Mouse (Mus musculus): Measurements from ENCODE around the gene Nckap5.
"Not testable (repeated sequence)": the region's sequence is repeated elsewhere in the genome, so short reads cannot be mapped to it uniquely, and the experiment has no call there.

The Nckap5 gene

DNA sequence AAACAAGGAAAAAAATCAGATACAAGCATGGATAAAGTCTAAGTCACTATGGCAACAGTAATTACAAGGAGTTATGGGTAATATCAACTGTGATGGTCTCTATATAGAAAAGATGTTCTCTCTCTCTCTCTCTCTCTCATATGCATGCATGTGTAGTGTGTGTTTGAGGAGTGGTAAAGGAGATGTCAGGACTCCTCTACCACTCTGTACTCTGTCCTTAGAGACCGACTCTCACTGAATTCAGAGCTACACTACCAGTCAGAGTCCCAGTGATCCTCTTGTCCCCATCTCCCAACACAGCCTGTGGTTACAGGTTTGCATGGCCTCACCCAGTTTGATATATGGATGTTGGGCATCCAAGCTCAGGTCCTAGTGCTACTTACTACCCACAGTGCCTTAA is 662.0 kb downstream of the Nckap5 start:
- in situ Hi-C loops (cut with MboI, MseI): no loop called here

DNA sequence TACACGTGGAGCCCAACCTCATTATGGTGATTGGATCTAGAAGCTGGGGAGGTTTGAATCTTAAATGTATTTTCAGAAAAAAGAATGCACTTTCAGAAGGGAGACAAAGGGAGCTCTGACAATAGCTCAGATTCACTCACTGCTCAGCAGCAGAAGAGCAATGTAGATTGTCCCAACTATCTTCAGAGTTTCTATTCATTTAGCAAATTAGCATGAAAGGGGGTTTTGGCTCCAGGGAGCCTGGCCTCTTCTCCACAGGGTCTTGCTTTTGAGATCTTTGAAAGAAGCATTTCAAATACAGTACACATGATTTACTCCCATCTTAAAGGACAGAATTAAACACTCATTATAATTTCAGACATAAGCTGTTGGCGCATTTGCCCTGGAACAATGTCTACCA is 662.5 kb downstream of the Nckap5 start:
- in situ Hi-C loops (cut with MboI, MseI): no loop called here

DNA sequence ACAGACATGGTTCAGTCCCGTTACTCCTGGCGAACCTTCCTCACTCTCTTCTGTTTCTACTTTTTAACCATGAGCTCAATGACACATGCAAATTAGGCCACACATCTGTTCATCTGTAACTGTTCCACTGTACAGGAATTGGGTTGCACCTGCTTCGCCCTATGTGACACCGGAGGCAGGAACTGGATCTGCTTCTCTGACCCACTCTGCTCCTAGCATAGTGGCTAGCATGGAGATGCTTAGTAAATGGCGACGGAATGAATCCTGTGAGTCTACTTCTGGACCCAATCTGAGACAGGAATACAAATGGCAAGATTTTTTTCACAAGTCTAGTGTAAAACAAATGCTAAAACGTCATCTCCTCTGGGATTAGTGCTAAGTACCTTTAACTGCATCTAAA is 663.1 kb downstream of the Nckap5 start:
- in situ Hi-C loops (cut with MboI, MseI): no loop called here

GRCm38 (mm10) chr1:126159287-126159686 is 671.3 kb downstream of the Nckap5 start:
- in situ Hi-C loops (cut with MboI, MseI): no loop called here

GRCm38 (mm10) chr1:126155816-126156215 is 674.8 kb downstream of the Nckap5 start:
- in situ Hi-C loops (cut with MboI, MseI): no loop called here

DNA sequence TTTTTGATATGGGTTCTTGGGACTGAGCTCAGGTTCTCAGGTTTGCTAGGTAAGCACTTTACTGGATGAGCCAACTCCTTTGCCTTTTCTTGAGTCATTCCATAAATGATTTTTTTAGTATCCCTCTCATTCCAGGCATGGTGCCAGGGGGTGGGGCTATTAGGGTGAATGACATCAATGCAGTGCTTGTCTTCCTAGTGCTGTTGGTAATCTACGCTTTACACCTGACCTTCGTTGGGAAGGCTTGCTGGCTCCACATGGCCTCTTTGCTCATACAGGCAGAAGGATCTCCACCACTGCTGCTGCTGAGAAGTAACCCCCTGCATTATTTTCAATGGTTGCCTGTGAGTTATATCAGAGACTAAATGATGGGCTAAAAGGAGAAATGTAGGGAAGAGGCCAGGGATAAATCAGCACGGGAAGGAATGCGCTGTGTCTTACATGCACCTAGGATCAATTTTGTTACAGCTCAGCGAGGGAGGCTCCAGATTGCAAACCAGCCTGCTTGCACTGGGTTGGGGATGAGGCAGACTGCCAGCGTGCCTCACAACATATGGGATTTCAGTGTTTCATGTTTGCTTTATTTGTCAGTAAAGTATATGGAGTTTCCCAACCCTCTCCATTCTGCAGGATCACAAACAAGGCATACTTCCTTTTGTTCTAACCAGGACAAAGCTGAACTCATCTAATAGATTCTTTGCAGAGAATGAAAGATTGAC is 676.9 kb downstream of the Nckap5 start:
- in situ Hi-C loops (cut with MboI, MseI): no loop called here

- in situ Hi-C loops (cut with MboI, MseI): no loop called here
Measured at GRCm38 (mm10) chr1:126152217-126152616, 678.4 kb downstream of the Nckap5 start.

DNA sequence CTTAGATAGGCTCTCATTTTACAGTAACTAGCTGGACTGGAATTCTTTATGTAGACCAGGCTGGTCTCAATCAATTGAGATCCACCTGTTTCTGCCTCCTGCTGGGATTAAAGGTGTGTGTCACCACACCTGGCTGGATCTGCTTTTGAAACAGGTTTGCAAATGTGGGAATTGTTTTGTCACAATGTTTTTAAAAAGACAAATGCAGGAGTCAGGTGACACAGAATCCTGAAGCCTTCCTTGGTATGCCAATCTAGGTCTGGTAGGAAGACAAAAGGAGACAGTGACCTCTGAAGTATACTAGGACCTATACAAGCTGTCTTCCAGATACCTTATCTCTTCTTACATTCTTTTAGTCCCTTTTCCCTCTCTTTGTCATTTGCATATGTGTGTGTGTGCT is 680.6 kb downstream of the Nckap5 start:
- in situ Hi-C loops (cut with MboI, MseI): no loop called here

DNA sequence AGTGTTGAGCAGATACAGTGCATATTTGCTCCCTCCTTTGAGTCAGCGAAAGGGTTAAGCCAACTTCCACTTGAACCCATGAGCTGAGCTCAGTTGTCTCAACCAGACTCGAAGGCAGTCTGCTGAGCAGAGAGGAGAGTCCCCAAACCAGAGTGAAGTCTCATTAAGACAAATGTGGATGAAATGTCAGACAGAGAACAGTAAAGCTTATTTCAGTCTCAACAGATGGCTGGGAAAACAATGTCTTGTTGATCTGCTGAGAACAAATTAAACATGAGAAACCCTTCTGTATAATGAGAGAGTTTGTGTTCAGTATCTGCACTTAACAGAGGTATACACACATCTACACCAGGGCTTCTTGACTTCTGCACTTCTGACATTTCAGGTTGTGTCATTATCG is 694.9 kb downstream of the Nckap5 start:
- in situ Hi-C loops (cut with MboI, MseI): loop anchor here (10.0 kb wide), 1 partner anchor 641 kb away; no protein-coding TSS in a partner anchor

- in situ Hi-C loops (cut with MboI, MseI): loop anchor here (10.0 kb wide), 1 partner anchor 638 kb away; no protein-coding TSS in a partner anchor
Measured at GRCm38 (mm10) chr1:126132316-126132715, 698.3 kb downstream of the Nckap5 start.

DNA sequence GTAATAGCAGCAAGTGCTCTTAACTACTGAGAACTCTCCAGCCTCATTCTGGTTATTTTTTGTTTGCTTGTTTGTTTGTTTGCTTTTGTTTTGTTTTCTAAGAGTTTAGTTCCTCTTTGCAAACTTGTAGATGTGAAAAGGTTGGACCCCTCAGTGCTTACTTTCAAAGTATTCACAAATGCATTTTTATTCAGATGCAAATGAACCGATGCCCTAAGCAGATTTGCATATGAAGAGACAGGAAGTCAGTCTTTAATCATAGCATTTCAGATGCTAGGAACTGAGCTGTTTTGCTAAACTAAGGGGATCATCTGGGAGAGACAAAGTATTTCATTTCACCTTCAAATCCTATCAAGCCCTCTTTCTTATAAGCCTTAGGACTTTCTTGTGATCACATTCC is 701.5 kb downstream of the Nckap5 start:
- in situ Hi-C loops (cut with MboI, MseI): no loop called here

GRCm38 (mm10) chr1:126123111-126123510 is 707.5 kb downstream of the Nckap5 start:
- in situ Hi-C loops (cut with MboI, MseI): no loop called here

DNA sequence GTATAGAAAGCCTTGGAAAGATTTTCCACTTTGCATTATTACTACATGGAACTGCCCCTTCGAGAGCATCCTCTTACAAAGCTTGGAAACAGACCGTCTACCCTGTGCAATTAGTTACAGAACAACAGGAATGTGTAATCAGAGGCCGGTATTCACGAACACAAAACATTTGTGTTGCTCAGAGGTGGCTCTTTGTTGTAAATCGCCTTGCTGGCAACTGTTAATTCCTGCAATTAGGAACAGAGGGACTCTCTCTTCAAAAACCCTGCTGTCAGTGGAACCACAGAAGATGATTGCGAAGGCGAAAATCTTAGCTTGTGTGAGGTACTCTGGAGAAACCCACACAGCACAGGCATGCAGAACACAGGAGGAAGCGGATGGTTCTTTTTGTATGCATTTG is 710.1 kb downstream of the Nckap5 start:
- in situ Hi-C loops (cut with MboI, MseI): no loop called here

- in situ Hi-C loops (cut with MboI, MseI): no loop called here
Measured at GRCm38 (mm10) chr1:126116034-126116433, 714.6 kb downstream of the Nckap5 start.

DNA sequence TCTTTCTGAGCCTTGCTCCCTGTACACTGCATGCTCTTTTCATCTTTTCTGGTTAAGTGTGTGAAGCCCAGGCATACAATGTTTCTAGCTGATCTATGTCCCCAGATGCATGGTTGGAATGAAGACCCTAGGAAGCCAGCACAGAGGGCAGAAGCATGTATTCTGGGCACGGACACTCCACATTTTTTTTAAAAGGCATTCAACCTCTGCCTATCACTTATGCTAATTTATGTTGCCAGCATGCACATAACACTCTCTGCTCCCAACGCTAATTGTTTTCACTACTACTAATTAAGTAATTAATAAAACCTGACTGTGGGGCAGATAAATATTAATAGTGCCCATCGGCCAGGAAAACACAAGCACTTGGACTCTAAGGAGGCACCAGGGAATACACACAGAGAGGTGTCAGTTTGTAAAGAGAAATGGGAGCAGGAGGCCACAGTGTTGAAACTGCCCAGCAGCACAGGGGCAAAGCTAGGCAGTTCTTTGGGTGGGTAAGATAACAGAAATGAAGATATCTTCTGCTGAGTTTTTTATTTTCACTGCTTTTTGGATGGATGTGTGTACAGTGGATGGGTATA is 724.8 kb downstream of the Nckap5 start:
- in situ Hi-C loops (cut with MboI, MseI): no loop called here

DNA sequence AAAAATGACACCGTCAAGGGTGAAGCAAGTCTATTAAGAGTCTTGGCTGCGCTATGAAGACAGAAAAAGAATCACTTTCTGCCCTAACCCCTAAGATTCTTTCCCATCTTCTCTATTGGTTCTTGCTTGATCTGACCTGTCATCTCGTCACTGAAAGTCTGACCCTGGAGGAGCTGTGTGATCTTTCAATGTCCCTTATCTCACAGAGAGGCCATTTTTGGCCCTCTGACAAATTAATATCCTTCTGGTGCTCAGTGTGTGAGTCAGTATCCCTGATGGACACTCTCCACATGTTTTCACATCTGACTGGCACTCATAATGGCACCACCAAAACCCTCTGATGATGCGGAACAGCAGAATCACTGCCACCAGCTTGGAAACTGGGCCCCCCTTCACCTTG is 736.3 kb downstream of the Nckap5 start:
- in situ Hi-C loops (cut with MboI, MseI): no loop called here

DNA sequence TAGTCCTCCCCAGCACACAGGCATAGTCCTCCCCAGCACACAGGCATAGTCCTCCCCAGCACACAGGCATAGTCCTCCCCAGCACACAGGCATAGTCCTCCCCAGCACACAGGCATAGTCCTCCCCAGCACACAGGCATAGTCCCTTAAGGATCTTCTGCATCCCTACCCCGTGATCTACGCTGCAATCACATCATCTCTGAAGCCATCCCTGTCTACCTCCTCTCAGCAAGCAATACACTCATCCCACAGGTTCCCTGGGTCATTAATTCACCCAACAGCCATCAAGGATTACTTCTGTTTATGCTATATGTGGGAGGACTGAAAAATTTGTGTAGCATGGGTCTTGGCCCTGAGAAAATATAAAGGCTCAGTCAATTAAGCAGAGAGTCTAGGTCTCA is 738.6 kb downstream of the Nckap5 start:
- in situ Hi-C loops (cut with MboI, MseI): not testable (repeated sequence)

- in situ Hi-C loops (cut with MboI, MseI): no loop called here
Measured at GRCm38 (mm10) chr1:126087181-126087580, 743.4 kb downstream of the Nckap5 start.

DNA sequence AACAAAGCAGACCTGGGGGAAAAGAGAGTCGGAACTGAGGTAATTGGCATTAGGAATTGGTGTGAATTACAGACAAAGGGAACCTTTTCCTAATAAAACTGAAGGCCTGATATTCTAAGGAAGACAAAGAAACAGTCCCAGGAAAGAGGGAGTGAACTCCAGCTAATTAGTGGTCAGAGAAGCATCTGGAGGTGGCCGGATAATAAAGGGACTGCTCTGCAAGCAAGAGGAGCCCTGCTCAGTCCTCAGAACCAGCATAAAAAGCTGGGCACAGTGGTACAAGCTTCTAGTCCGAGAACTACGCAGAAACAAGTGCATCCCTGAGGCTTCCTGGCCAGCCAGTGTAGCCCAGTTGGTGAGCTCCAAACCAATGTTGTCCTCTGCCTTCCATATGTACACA is 754.3 kb downstream of the Nckap5 start:
- in situ Hi-C loops (cut with MboI, MseI): no loop called here

GRCm38 (mm10) chr1:126070861-126071260 is 759.7 kb downstream of the Nckap5 start:
- in situ Hi-C loops (cut with MboI, MseI): no loop called here

DNA sequence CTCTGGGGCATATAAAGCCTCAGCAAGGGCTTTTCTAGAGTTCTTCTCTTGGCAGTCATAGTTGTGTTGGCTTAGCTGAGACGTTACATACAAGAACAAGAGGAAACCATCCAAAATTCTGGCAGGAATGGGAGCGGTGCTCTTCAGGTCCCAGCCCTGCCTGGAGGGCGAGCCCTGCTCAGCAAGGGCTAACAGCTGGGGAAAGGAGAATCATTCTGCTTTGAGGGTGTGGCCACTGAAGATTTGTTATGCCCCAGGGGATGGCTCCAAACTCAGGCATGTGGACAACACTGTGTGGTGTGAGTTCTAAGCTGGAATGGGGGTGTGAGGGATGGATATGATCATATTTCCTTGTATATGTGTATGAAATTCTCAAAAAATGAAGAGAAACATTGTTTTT is 779.1 kb downstream of the Nckap5 start:
- in situ Hi-C loops (cut with MboI, MseI): no loop called here

- in situ Hi-C loops (cut with MboI, MseI): no loop called here
Measured at GRCm38 (mm10) chr1:126042886-126043285, 787.7 kb downstream of the Nckap5 start.

- in situ Hi-C loops (cut with MboI, MseI): no loop called here
Measured at GRCm38 (mm10) chr1:126027536-126027935, 803.1 kb downstream of the Nckap5 start.

DNA sequence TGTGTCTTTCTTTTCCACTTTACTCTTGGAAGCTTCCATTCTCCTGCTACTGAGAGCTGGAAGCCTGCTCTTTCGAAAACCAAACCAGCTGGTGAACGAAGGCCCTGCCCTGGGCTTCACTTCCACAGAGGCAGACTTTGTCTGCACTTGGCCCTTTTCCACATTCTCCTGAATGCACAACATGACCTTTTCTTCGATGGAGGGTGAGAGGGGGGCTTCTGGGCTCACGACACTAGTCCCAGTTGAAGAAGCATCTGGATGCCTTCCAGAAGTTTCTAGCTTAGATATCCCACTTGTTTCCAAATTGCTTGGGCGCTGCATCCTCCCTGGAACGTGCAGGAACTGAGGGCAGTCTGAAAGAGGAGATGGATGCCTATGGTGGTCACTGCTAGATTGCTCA is 806.1 kb downstream of the Nckap5 start:
- in situ Hi-C loops (cut with MboI, MseI): no loop called here
